Mouse (Mus musculus) MEL (cell line): ENCODE results near the gene Baz2a. TPM values are rescaled to one million over a fixed set of nuclear protein-coding genes. Genes with fewer than 3 reads are reported as not detected.
A peak's percentile ranks its signal among the peaks of the same experiment; 100 is the strongest.

Experiments used
- DNase-seq: peaks from one replicate; pipeline ENCODE4 v3.0.0; 2011; ENCODE audit warnings: low read depth, low spot score
- H3K27ac ChIP-seq: 2 replicates; pipeline ENCODE4 v1.5.1; 2012; ENCODE audit warnings: low read depth, mild to moderate bottlenecking, control low read depth, low read length, moderate library complexity; ENCODE audit not compliant: control insufficient read depth
- H3K27me3 ChIP-seq, 2 experiments: fragments of 150-350 bp in 1 of 2; sonication (generic) in 1 of 2; 2 replicates each; pipeline ENCODE4 v1.6.1; 2012; ENCODE audit warnings: low read length in 2 of 2, mild to moderate bottlenecking in 2 of 2, improper control_type of control experiment in 1 of 2, moderate library complexity in 1 of 2; ENCODE audit not compliant: insufficient read depth in 2 of 2, control insufficient read depth in 1 of 2
- H3K36me3 ChIP-seq, 2 experiments: 2 replicates each; pipeline ENCODE4 v1.6.1; 2012 to 2014; ENCODE audit warnings: low read length in 2 of 2, improper control_type of control experiment in 1 of 2, inconsistent platforms in 1 of 2, mild to moderate bottlenecking in 1 of 2; ENCODE audit not compliant: insufficient read depth in 2 of 2, control insufficient read depth in 1 of 2
- H3K4me1 ChIP-seq, 2 experiments: fragments of 150-350 bp in 1 of 2; sonication (generic) in 1 of 2; 2 replicates each; pipeline ENCODE4 v1.6.1; 2012; ENCODE audit warnings: low read length in 2 of 2, improper control_type of control experiment in 1 of 2, mild to moderate bottlenecking in 1 of 2; ENCODE audit not compliant: insufficient read depth in 2 of 2, control insufficient read depth in 1 of 2
- H3K4me3 ChIP-seq, 2 experiments: fragments of 150-350 bp in 1 of 2; sonication (generic) in 1 of 2; 2 replicates each; pipeline ENCODE4 v1.5.1; 2012; ENCODE audit warnings: low read depth in 2 of 2, low read length in 2 of 2, mild to moderate bottlenecking in 2 of 2, moderate library complexity in 2 of 2, control low read depth in 1 of 2, improper control_type of control experiment in 1 of 2; ENCODE audit not compliant: control insufficient read depth in 1 of 2, insufficient read depth in 1 of 2
- H3K79me2 ChIP-seq: 2 replicates; pipeline ENCODE4 v1.6.1; 2012; ENCODE audit warnings: mild to moderate bottlenecking, low read length, moderate library complexity; ENCODE audit not compliant: control insufficient read depth, poor library complexity, insufficient read depth
- H3K9ac ChIP-seq: 2 replicates; pipeline ENCODE4 v1.6.1; 2012; ENCODE audit warnings: low read depth, mild to moderate bottlenecking, control low read depth, low read length, moderate library complexity; ENCODE audit not compliant: control insufficient read depth, poor library complexity, severe bottlenecking
- H3K9me3 ChIP-seq: fragments of 150-350 bp; sonication (generic); replicated peaks from 2 replicates; pipeline ENCODE4 v1.6.1; 2012; ENCODE audit warnings: mild to moderate bottlenecking, low read length, improper control_type of control experiment, moderate library complexity; ENCODE audit not compliant: insufficient read depth
- CHD2 ChIP-seq: IDR thresholded peaks from 2 replicates; pipeline ENCODE4 v1.6.1; 2011; ENCODE audit warnings: low read length, improper control_type of control experiment
- CTCF ChIP-seq, 3 experiments: IDR thresholded peaks in 2 of 3; conservative IDR thresholded peaks in 1 of 3; 2 replicates each; pipeline ENCODE4 v1.5.1; 2011 to 2012; ENCODE audit warnings: low read length in 3 of 3, low read depth in 2 of 3, mild to moderate bottlenecking in 2 of 3, improper control_type of control experiment in 1 of 3, inconsistent platforms in 1 of 3, mixed read lengths in 1 of 3, moderate library complexity in 1 of 3; ENCODE audit not compliant: control insufficient read depth in 1 of 3, insufficient read depth in 1 of 3, poor library complexity in 1 of 3, severe bottlenecking in 1 of 3
- E2F4 ChIP-seq: IDR thresholded peaks from 2 replicates; pipeline ENCODE4 v1.6.1; 2011; ENCODE audit warnings: low read depth, low read length, improper control_type of control experiment, borderline replicate concordance
- ELF1 ChIP-seq: IDR thresholded peaks from 2 replicates; pipeline ENCODE4 v1.6.1; 2014; ENCODE audit warnings: low read depth, mild to moderate bottlenecking, inconsistent platforms, low read length, improper control_type of control experiment, moderate library complexity
- EP300 ChIP-seq, 2 experiments: IDR thresholded peaks; 2 replicates each; pipeline ENCODE4 v1.6.1; 2011; ENCODE audit warnings: improper control_type of control experiment in 2 of 2, low read length in 2 of 2, low read depth in 1 of 2, mild to moderate bottlenecking in 1 of 2
- ETS1 ChIP-seq: IDR thresholded peaks from 2 replicates; pipeline ENCODE4 v1.6.1; 2012; ENCODE audit warnings: low read depth, mild to moderate bottlenecking, inconsistent platforms, low read length, improper control_type of control experiment, moderate library complexity
- GABPA ChIP-seq: IDR thresholded peaks from 2 replicates; pipeline ENCODE4 v1.6.1; 2012; ENCODE audit warnings: low read depth, mild to moderate bottlenecking, inconsistent platforms, low read length, improper control_type of control experiment, moderate library complexity
- HCFC1 ChIP-seq: IDR thresholded peaks from 2 replicates; pipeline ENCODE4 v1.6.1; 2012; ENCODE audit warnings: low read depth, mild to moderate bottlenecking, inconsistent platforms, low read length, improper control_type of control experiment, moderate library complexity
- JUND ChIP-seq: IDR thresholded peaks from 2 replicates; pipeline ENCODE4 v1.6.1; 2011; ENCODE audit warnings: low read depth, mild to moderate bottlenecking, improper control_type of control experiment, low read length
- MAFK ChIP-seq: IDR thresholded peaks from 2 replicates; pipeline ENCODE4 v1.6.1; 2011; ENCODE audit warnings: low read depth, mild to moderate bottlenecking, low read length, improper control_type of control experiment, borderline replicate concordance
- MAZ ChIP-seq: IDR thresholded peaks from 2 replicates; pipeline ENCODE4 v1.6.1; 2012; ENCODE audit warnings: low read depth, mild to moderate bottlenecking, inconsistent platforms, low read length, improper control_type of control experiment
- MXI1 ChIP-seq: IDR thresholded peaks from 2 replicates; pipeline ENCODE4 v1.6.1; 2011; ENCODE audit warnings: mild to moderate bottlenecking, low read depth, low read length, improper control_type of control experiment
- MYC ChIP-seq: IDR thresholded peaks from 2 replicates; pipeline ENCODE4 v1.6.1; 2011; ENCODE audit warnings: low read depth, mild to moderate bottlenecking, low read length, improper control_type of control experiment, moderate library complexity
- NELFE ChIP-seq: IDR thresholded peaks from 2 replicates; pipeline ENCODE4 v1.6.1; 2011; ENCODE audit warnings: low read depth, low read length, improper control_type of control experiment
- NRF1 ChIP-seq: IDR thresholded peaks from 2 replicates; pipeline ENCODE4 v1.6.1; 2014; ENCODE audit warnings: low read depth, mild to moderate bottlenecking, inconsistent platforms, low read length, improper control_type of control experiment, moderate library complexity; ENCODE audit not compliant: poor library complexity, insufficient read depth, severe bottlenecking
- POLR2A ChIP-seq, 2 experiments: IDR thresholded peaks; 2 replicates each; pipeline ENCODE4 v1.6.1; 2011 to 2012; ENCODE audit warnings: low read length in 2 of 2, mild to moderate bottlenecking in 2 of 2, control low read depth in 1 of 2, improper control_type of control experiment in 1 of 2, low read depth in 1 of 2, moderate library complexity in 1 of 2; ENCODE audit not compliant: control insufficient read depth in 1 of 2, insufficient read depth in 1 of 2, poor library complexity in 1 of 2
- POLR2AphosphoS2 ChIP-seq: IDR thresholded peaks from 2 replicates; pipeline ENCODE4 v1.6.1; 2011; ENCODE audit warnings: low read length, improper control_type of control experiment
- RAD21 ChIP-seq: IDR thresholded peaks from 2 replicates; pipeline ENCODE4 v1.6.1; 2011; ENCODE audit warnings: mild to moderate bottlenecking, low read depth, low read length, improper control_type of control experiment
- SIN3A ChIP-seq: IDR thresholded peaks from 2 replicates; pipeline ENCODE4 v1.6.1; 2012; ENCODE audit warnings: low read length, improper control_type of control experiment, inconsistent platforms
- SMC3 ChIP-seq: IDR thresholded peaks from 2 replicates; pipeline ENCODE4 v1.6.1; 2011; ENCODE audit warnings: low read depth, low read length, improper control_type of control experiment
- TAL1 ChIP-seq: IDR thresholded peaks from 2 replicates; pipeline ENCODE4 v1.6.1; 2012; ENCODE audit warnings: mild to moderate bottlenecking, inconsistent platforms, low read length, moderate library complexity, mixed read lengths
- TBP ChIP-seq: IDR thresholded peaks from 2 replicates; pipeline ENCODE4 v1.8.0; 2011; ENCODE audit warnings: low read depth, low read length, improper control_type of control experiment
- TCF12 ChIP-seq: IDR thresholded peaks from 2 replicates; pipeline ENCODE4 v1.6.1; 2014; ENCODE audit warnings: low read depth, mild to moderate bottlenecking, inconsistent platforms, low read length, improper control_type of control experiment, moderate library complexity
- UBTF ChIP-seq: IDR thresholded peaks from 2 replicates; pipeline ENCODE4 v1.6.1; 2012; ENCODE audit warnings: low read depth, mild to moderate bottlenecking, inconsistent platforms, low read length, improper control_type of control experiment, moderate library complexity, borderline replicate concordance; ENCODE audit not compliant: insufficient read depth
- ZKSCAN1 ChIP-seq: IDR thresholded peaks from 2 replicates; pipeline ENCODE4 v1.6.1; 2012; ENCODE audit warnings: low read depth, mild to moderate bottlenecking, inconsistent platforms, low read length, improper control_type of control experiment, moderate library complexity
- ZNF384 ChIP-seq: IDR thresholded peaks from 2 replicates; pipeline ENCODE4 v1.6.1; 2012; ENCODE audit warnings: low read depth, mild to moderate bottlenecking, inconsistent platforms, low read length, improper control_type of control experiment
- polyA plus RNA-seq, 2 experiments: library from polyadenylated mRNA; stranded (reverse) in 1 of 2; unstranded in 1 of 2; fragments of >175 nt in 1 of 2; fragments of >200 nt in 1 of 2; gene quantifications; 2 replicates each; pipeline versions ENCODE4 v1.2.1 to v1.2.4; 2012; ENCODE audit warnings: low replicate concordance in 2 of 2, low read depth in 1 of 2; ENCODE audit not compliant: insufficient read length in 2 of 2, insufficient read depth in 1 of 2, missing spikeins in 1 of 2
- total RNA-seq: library from RNA; depleted of rRNA; stranded (reverse); fragments of 300-350 nt; gene quantifications from 2 replicates; pipeline ENCODE4 v1.2.3, GENCODE M21; 2012

Gene Baz2a
- total and polyA plus RNA-seq, 3 experiments, result 5.5 to 46.0 (median 33.8) TPM

DNA sequence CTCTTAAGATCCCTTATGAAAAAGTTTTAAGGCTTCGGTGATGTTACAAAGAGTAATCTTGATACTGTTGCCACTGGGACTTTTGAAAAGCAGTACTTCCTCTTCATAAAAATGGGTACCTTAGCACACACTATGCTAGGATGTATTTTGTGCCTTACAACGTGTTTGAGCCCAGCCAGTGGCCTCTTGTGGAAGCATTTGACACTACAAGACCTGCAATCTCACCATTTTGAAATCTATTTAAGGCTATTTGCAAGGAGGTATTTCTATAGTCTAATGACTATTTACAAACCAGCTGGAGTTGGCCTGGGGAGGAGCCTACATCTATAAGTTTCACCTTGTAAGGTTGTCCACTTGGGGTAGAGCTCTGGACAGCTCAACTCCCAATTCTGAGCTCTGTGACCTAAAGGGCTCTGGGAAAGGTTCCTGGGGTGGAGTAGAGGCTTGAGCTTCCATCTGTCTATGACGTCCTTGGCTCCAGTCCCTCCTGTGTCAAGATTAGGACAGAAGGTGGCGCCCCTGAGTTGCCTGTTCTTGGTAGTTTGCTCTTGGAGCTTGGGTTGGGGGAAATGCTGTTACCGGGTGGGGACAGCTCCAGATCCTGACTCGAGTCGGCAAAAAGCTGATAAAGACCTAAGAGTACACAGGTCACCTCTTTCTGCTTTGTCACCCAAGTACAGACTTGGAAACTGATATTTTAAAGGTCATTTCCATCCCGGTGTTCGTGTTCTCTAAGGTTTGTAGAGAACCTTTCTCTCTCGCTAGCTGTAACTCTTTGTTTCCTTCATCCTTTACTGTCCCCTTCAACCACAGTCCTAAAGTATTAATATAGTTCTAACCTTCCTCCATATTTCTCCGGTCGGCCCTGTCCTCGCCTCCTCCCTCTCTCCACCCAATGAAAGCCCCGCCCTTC lies 470 bp upstream of the Baz2a start (continued):
- peak in 1 of 2 experiments; percentile 35; a peak in 3 of 4 replicates for TF ChIP-seq EP300 (IDR thresholded peaks at IDR 0.05; ENCODE audit: low read depth in 1 of 2, low read length in 2 of 2)
- TF ChIP-seq GABPA, result no peak
- no peak for TF ChIP-seq NRF1
- peak; percentile 89 for TF ChIP-seq MAZ
- TF ChIP-seq TCF12, result no peak

DNA sequence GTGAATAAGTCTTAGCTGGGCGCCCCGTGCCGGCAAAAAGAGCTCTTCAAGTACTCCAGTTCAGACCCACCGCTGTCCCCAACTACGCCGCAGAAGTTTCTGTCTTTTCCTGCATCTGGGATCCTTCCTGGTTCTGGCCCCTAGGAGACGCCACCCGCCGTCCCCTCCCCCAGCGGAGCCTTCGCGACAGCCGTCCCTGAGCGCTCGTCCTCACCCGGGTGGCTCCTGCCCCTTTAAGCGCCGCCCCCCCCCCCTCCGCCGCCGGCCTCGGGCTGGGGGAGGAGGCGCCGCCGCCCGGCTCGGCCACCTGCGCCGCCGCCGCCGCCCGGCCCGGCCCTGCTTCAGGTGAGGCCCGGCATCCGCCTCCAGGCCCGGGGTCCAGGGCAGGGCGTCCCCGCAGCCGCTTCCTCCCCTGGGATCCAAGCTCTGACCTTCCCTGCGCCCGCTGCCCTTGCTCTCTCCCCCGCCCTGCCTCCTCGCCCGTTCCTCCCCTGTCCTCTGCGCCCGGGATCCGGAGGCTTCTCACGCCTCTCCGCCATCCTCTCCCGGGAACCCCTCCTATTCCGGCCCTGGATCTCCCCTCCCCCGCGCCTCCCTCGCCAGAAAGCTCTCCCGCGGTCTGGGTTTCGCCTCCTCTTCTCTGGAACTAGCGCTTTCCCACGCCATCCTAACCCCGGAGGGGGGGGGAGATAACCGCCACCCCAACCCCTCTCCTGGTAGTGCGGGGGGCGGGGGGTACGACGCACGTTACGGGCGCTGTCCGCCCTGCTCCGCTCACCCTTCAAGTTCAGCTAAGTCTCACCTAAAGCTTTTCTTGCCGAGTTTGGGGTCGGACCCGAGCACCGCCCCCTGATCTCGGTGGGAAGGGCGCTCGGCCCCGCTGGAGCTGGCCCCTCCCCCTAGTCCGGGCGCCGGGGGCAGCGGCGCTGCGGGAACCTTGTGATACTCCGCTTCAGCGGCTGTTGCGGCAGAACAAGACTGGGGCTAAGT lies 1.4 kb downstream of the Baz2a start:
- Histone ChIP-seq H3K79me2 (peaks cover 14% of the 10 kb centered on the region), H3K9ac (peak overlapping the region; percentile 79), H3K9me3 (no peaks in the 10 kb centered on the region), H3K36me3 (peaks cover 19 to 38% of the 10 kb centered on the region in 2 experiments), H3K4me3 (peak overlapping the region; percentile 71 to 75), H3K27me3 (no peaks in the 10 kb centered on the region)
- peak; percentile 84 for DNase-seq
- TF ChIP-seq ZNF384 (no peak), TBP (no peak; the same call in 1 of the 2 replicates), SIN3A (peak; percentile 39), POLR2A (IDR thresholded peaks at IDR 0.05; ENCODE audit: control insufficient read depth in 1 of 2, insufficient read depth in 1 of 2, low read depth in 1 of 2, low read length in 2 of 2, poor library complexity in 1 of 2) (peak; percentile 43 to 47; a peak in 2 of 4 replicates), NRF1 (no peak), SMC3 (no peak), ELF1 (peak; percentile 52; the same call in 1 of the 2 replicates), CHD2 (no peak), CTCF (IDR thresholded peaks at IDR 0.05 in 2 of 3, conservative IDR thresholded peaks at IDR 0.05 in 1 of 3; ENCODE audit: control insufficient read depth in 1 of 3, insufficient read depth in 1 of 3, low read depth in 2 of 3, low read length in 3 of 3, poor library complexity in 1 of 3, severe bottlenecking in 1 of 3) (peak in 2 of 3 experiments; percentile 23 to 44; a peak in 5 of 6 replicates), NELFE (peak; percentile 15), MXI1 (peak; percentile 51), EP300 (IDR thresholded peaks at IDR 0.05; ENCODE audit: low read depth in 1 of 2, low read length in 2 of 2) (0 out of 4 replicates have a peak, but pooled peaks of 1 of the 2 experiments have one; percentile 8), MAFK (no peak), TAL1 (no peak), UBTF (no peak), ETS1 (0 out of 2 replicates have a peak, but pooled peaks have one; percentile 11), JUND (no peak), MYC (no peak), HCFC1 (peak; percentile 31), ZKSCAN1 (no peak), MAZ (peak; percentile 75), E2F4 (no peak), POLR2AphosphoS2 (no peak), RAD21 (peak; percentile 3), GABPA (no peak)
- TF ChIP-seq, all 39 proteins: peak for 11
- H3K27ac ChIP-seq, result peak overlapping the region; percentile 94
- H3K4me1 ChIP-seq, result peaks cover 19 to 25% of the 10 kb centered on the region in 2 experiments
